Mouse (Mus musculus) forebrain, postnatal 0 days (tissue): ENCODE measurements around the gene Slc35e4. TPM values are rescaled to one million over a fixed set of nuclear protein-coding genes. Genes with fewer than 3 reads are reported as not detected.

Experiments
- ATAC-seq: fragments of 200-750 bp; cut with Nextera tagmentation; 2 replicates; pipeline ENCODE4 v1.8.0; 2017; ENCODE audit warnings: mild to moderate bottlenecking, moderate library complexity
- DNase-seq: peaks from one replicate; pipeline ENCODE4 v3.0.0-alpha.2; 2015
- H3K27ac ChIP-seq: fragments of 300-500 bp; sonication (generic); 2 replicates; pipeline ENCODE4 v1.5.1; 2014; ENCODE audit warnings: low read depth, mild to moderate bottlenecking, antibody characterized with exemption, low read length, moderate library complexity, mixed read lengths
- H3K27me3 ChIP-seq: fragments of 300-500 bp; sonication (generic); 2 replicates; pipeline ENCODE4 v1.6.1; 2014; ENCODE audit warnings: mild to moderate bottlenecking, low read length, mixed read lengths; ENCODE audit not compliant: insufficient read depth
- H3K36me3 ChIP-seq: fragments of 300-500 bp; sonication (generic); 2 replicates; pipeline ENCODE4 v1.6.1; 2014; ENCODE audit warnings: mild to moderate bottlenecking, moderate library complexity; ENCODE audit not compliant: insufficient read depth
- H3K4me1 ChIP-seq: fragments of 300-500 bp; sonication (generic); 2 replicates; pipeline ENCODE4 v1.6.1; 2014; ENCODE audit warnings: antibody characterized with exemption; ENCODE audit not compliant: insufficient read depth
- H3K4me2 ChIP-seq: fragments of 300-500 bp; sonication (generic); 2 replicates; pipeline ENCODE4 v1.6.1; 2014; ENCODE audit warnings: low read depth, mild to moderate bottlenecking, moderate library complexity
- H3K4me3 ChIP-seq: fragments of 300-500 bp; sonication (generic); 2 replicates; pipeline ENCODE4 v1.5.1; 2014; ENCODE audit warnings: low read depth, low read length, mixed read lengths
- H3K9ac ChIP-seq: fragments of 300-500 bp; sonication (generic); 2 replicates; pipeline ENCODE4 v1.6.1; 2014; ENCODE audit warnings: mild to moderate bottlenecking
- H3K9me3 ChIP-seq: fragments of 300-500 bp; sonication (generic); 2 replicates; pipeline ENCODE4 v1.6.1; 2016; ENCODE audit warnings: low read length
- CTCF ChIP-seq: sonication (generic); IDR thresholded peaks from 2 replicates; pipeline ENCODE4 v1.5.1; 2016; ENCODE audit warnings: antibody characterized with exemption, control low read depth, low read depth
- WGBS: fragments of 180-500 bp; shearing (Covaris S2); extraction: QIAGEN DNeasy Blood & Tissue Kit; methylation state at CpG from one replicate; pipeline ENCODE4 v1.1.7; 2014; 5-methylcytosine and 5-hydroxymethylcytosine counted together
- polyA plus RNA-seq: library from polyadenylated mRNA; unstranded; fragments of >200 nt; fragmentation: Nextera tagmentation; extraction: Ambion mirVana; gene quantifications from 2 replicates; pipeline ENCODE4 v1.2.1, GENCODE M21; 2015
- total RNA-seq: library from RNA; depleted of rRNA; stranded (reverse); fragments of >200 nt; gene quantifications from 2 replicates; pipeline ENCODE4 v1.2.3, GENCODE M21; 2014

The Slc35e4 gene
- total and polyA plus RNA-seq, 2 experiments from 2014 or later: 26.5 to 43.7 TPM

GRCm38 (mm10) chr11:3909236-3909635 lies 5.2 kb downstream of the Slc35e4 start:
- no peak overlapping the region for H3K27ac ChIP-seq
- no peak overlapping the region for H3K4me3 ChIP-seq
- DNase-seq: no peak
- TF ChIP-seq CTCF: no peak
- no peaks in the 10 kb centered on the region for H3K27me3 ChIP-seq
- no peak for ATAC-seq
- peaks cover 23% of the 10 kb centered on the region for H3K4me1 ChIP-seq
- 91% methylated on average over 4 of the region's 4 CpGs for WGBS
- peak overlapping the region; percentile 5; the same call in 1 of the 2 replicates for H3K4me2 ChIP-seq
- H3K36me3 ChIP-seq: peaks cover 22% of the 10 kb centered on the region
- no peak overlapping the region for H3K9ac ChIP-seq
- no peaks in the 10 kb centered on the region for H3K9me3 ChIP-seq

- 0 out of 2 replicates have a peak, but pooled peaks have one; percentile 12 for ATAC-seq
- Histone ChIP-seq H3K36me3 (peaks cover 22% of the 10 kb centered on the region), H3K4me2 (no peak overlapping the region), H3K27ac (no peak overlapping the region), H3K4me3 (no peak overlapping the region), H3K9me3 (no peaks in the 10 kb centered on the region), H3K27me3 (no peaks in the 10 kb centered on the region), H3K4me1 (peaks cover 8% of the 10 kb centered on the region; the same call in 1 of the 2 replicates), H3K9ac (no peak overlapping the region)
- 93% methylated on average over 1 of the region's 1 CpGs for WGBS
- no peak for TF ChIP-seq CTCF
- no peak for DNase-seq
Measured at GRCm38 (mm10) chr11:3905446-3905845, 9.0 kb downstream of the Slc35e4 start.

GRCm38 (mm10) chr11:3904673-3905072 lies 9.8 kb downstream of the Slc35e4 start:
- no peak for TF ChIP-seq CTCF
- peaks cover 22% of the 10 kb centered on the region for H3K36me3 ChIP-seq
- H3K27ac ChIP-seq: no peak overlapping the region
- no peak overlapping the region for H3K4me3 ChIP-seq
- H3K9me3 ChIP-seq: no peaks in the 10 kb centered on the region
- H3K4me2 ChIP-seq: no peak overlapping the region
- H3K9ac ChIP-seq: no peak overlapping the region
- 87% methylated on average over 6 of the region's 6 CpGs for WGBS
- H3K27me3 ChIP-seq: no peaks in the 10 kb centered on the region
- ATAC-seq (no peak), DNase-seq (no peak)
- 0 out of 2 replicates have a peak, but pooled peaks cover 1% of the 10 kb centered on the region for H3K4me1 ChIP-seq

- Histone ChIP-seq H3K4me2 (no peak overlapping the region), H3K36me3 (peaks cover 28% of the 10 kb centered on the region), H3K9me3 (no peaks in the 10 kb centered on the region), H3K4me3 (no peak overlapping the region), H3K9ac (no peak overlapping the region), H3K4me1 (no peaks in the 10 kb centered on the region), H3K27ac (no peak overlapping the region), H3K27me3 (no peaks in the 10 kb centered on the region)
- TF ChIP-seq CTCF: no peak
- ATAC-seq (peak; percentile 66), DNase-seq (peak; percentile 39)
- 78% methylated on average over 5 of the region's 5 CpGs for WGBS
Measured at GRCm38 (mm10) chr11:3903046-3903445, 11.4 kb downstream of the Slc35e4 start.

- Histone ChIP-seq H3K9ac (no peak overlapping the region), H3K36me3 (peaks cover 28% of the 10 kb centered on the region), H3K27me3 (no peaks in the 10 kb centered on the region), H3K27ac (no peak overlapping the region), H3K4me3 (no peak overlapping the region), H3K4me1 (no peaks in the 10 kb centered on the region), H3K4me2 (no peak overlapping the region), H3K9me3 (no peaks in the 10 kb centered on the region)
- ATAC-seq (no peak), DNase-seq (no peak)
- TF ChIP-seq CTCF: no peak
- WGBS: 79% methylated on average over 3 of the region's 3 CpGs
Measured at GRCm38 (mm10) chr11:3902516-3902915, 11.9 kb downstream of the Slc35e4 start.

- no peak for DNase-seq
- Histone ChIP-seq H3K27ac (no peak overlapping the region), H3K9ac (no peak overlapping the region), H3K27me3 (no peaks in the 10 kb centered on the region), H3K4me2 (no peak overlapping the region), H3K4me3 (no peak overlapping the region), H3K9me3 (no peaks in the 10 kb centered on the region), H3K36me3 (peaks cover 9% of the 10 kb centered on the region; the same call in 1 of the 2 replicates), H3K4me1 (no peaks in the 10 kb centered on the region)
- ATAC-seq: no peak
- no peak for TF ChIP-seq CTCF
- 88% methylated on average over 6 of the region's 6 CpGs for WGBS
Measured at GRCm38 (mm10) chr11:3900296-3900695, 14.2 kb downstream of the Slc35e4 start.

- WGBS: 79% methylated on average over 1 of the region's 1 CpGs
- Histone ChIP-seq H3K27ac (no peak overlapping the region), H3K4me2 (no peak overlapping the region), H3K27me3 (no peaks in the 10 kb centered on the region), H3K4me3 (no peak overlapping the region; the same call in 1 of the 2 replicates), H3K4me1 (peaks cover 8% of the 10 kb centered on the region), H3K36me3 (peaks cover 9% of the 10 kb centered on the region; the same call in 1 of the 2 replicates), H3K9ac (no peak overlapping the region), H3K9me3 (no peaks in the 10 kb centered on the region)
- ATAC-seq: no peak
- no peak for DNase-seq
- TF ChIP-seq CTCF: no peak
Measured at GRCm38 (mm10) chr11:3895933-3896332, 18.5 kb downstream of the Slc35e4 start.
